Mouse (Mus musculus) left cerebral cortex, postnatal 36 days (tissue): Measurements from ENCODE around the gene Ttc3. TPM values are rescaled to one million over a fixed set of nuclear protein-coding genes. Genes with fewer than 3 reads are reported as not detected.
"Not testable (repeated sequence)": the region's sequence is repeated elsewhere in the genome, so short reads cannot be mapped to it uniquely, and the experiment has no call there.

Experiments
- DNase-seq, 2 experiments: peaks; one replicate each; pipeline ENCODE4 v3.0.0; 2021 to 2022; ENCODE audit warnings: low spot score in 2 of 2, mixed read lengths in 1 of 2
- intact Hi-C: fragments of 180-260 bp; cut with DNase I; formaldehyde crosslinking; loops from one replicate; pipeline ENCODE4 v1.15.1; 2025
- total RNA-seq, 2 experiments: library from RNA; stranded (reverse); gene quantifications; 2 replicates each; pipeline ENCODE4 v1.2.3; 2021

The Ttc3 gene
- total RNA-seq, 2 experiments from 2014 or later, result 933 to 964 TPM

DNA sequence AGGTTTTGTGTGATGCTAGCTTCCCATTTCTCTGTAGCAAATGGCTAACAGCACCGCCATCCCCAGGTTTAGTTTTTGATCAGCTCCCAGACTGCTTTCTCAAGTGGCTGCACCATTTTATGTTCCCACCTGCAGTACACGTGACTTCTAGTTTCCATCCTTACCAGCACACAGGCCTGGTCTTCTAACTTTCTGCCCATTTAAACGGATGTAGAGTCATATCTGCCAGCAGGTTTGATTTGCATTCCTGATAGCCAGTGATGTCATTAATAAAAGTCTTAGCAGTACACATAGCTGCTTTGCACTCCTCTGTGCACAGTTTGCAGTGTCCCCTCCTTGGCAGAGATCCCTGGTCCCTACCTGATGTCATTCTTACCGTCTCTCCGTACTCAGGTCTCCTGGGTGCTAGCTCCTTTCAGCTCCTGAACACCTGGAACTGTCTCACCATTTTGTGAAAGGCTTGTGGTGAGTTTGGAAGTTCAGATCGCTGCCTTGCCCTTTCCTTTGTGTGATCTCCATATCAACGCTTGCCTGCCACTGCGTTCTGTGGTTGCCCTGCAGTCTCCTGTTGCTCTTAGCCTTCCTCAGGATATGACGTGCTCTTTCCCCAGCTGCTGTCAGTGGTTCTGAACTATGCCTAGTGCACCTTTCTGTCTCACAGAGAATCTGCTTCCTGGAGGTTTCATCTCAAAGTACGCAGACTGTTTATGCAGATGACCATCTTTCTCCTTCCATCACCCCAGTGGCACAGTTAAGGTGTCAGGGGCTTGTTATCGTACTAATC is 114.5 kb downstream of the Ttc3 start:
- no peak for DNase-seq
- intact Hi-C loops, result no loop called here

DNA sequence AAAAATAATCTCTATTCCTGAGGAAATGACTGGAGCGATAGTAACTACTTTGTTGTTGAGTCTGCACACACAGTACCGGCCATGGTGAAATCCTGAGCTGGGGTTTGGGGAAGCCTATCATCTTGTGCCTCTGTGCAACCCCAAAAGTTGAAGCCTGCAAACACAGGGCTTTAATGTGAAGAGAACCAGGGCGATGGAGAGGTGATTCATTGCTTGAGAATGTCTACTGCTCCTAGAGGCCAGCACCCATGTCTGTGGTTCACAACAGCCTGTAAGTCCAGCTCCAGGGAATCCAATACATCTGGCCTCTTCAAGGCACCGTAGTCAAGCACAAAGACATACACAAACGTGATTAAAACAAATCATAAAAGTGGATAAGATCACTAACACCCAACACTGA is 116.9 kb downstream of the Ttc3 start:
- intact Hi-C loops, result no loop called here
- DNase-seq, result no peak

- DNase-seq, result peak in 1 of 2 experiments; percentile 43
- intact Hi-C loops, result no loop called here
These were observed 118.9 kb downstream of the Ttc3 start for GRCm38 (mm10) chr16:94489326-94489725.

- intact Hi-C loops, DNase-seq: not testable (repeated sequence)
These were observed 126.8 kb downstream of the Ttc3 start for GRCm38 (mm10) chr16:94497176-94497575.

GRCm38 (mm10) chr16:94497911-94498310 is 127.5 kb downstream of the Ttc3 start:
- intact Hi-C loops, result no loop called here
- DNase-seq, result peak; percentile 38 to 60

DNA sequence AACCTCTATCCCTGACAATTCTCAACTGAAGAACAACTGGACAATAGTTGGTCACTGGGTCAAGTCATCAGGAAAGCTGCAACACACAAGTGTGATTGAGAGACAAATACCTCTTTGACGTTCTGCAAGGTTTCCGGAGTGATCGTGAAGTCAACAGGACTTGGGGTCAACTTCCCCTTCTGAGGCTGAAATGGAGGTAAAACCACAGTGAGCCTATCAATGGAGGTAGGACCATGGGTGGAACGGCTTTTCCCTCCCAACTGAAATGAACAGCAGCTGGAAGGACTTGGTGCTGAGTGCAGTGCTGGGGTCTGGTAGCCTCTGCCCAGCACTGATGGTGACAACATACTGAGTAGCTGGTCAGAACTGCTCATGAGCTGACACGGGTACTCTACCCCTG is 133.8 kb downstream of the Ttc3 start:
- intact Hi-C loops, result no loop called here
- no peak for DNase-seq

GRCm38 (mm10) chr16:94507071-94507470 is 136.7 kb downstream of the Ttc3 start:
- intact Hi-C loops, result no loop called here
- DNase-seq, result no peak

- no peak for DNase-seq
- intact Hi-C loops, result no loop called here
These were observed 138.4 kb downstream of the Ttc3 start for GRCm38 (mm10) chr16:94508769-94509168.

GRCm38 (mm10) chr16:94509983-94510382 is 139.6 kb downstream of the Ttc3 start:
- no peak for DNase-seq
- intact Hi-C loops, result no loop called here

DNA sequence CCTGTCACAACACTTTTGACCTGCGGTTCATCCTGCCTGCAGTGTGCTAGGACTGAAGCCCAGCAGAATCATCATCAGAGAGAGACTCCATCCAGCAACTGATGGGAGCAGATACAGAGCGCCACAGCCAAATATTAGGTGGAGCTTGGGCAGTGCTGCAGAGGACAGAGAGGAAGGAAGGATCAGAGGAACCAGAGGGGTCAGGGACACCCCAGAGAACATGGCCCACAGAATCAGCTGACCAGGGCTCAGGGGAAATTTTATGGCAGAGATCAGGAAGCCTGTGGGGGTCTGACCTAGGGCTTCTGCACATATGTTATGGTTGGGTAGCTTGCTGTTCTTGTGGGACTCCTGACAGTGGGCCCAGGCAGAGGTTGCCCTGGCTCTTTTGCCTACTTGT is 147.2 kb downstream of the Ttc3 start:
- intact Hi-C loops, result no loop called here
- no peak for DNase-seq

Other genes starting within 250 kb of the Ttc3 start
- gene Hlcs, start 57.0 kb upstream of the Ttc3 start, total RNA-seq, result 10 to 100 TPM; 15.6 to 20.0 TPM
- gene Ripply3, start 42.2 kb upstream of the Ttc3 start, total RNA-seq, result under 1 TPM in 1 of 2 experiments, not detected in 1; 0.25 TPM
- gene Pigp, start 1.2 kb downstream of the Ttc3 start, total RNA-seq, result 10 to 100 TPM; 43.1 to 43.8 TPM
- 10 to 100 TPM; 32.0 to 35.0 TPM for gene Vps26c, start 156.2 kb downstream of the Ttc3 start, total RNA-seq
- 10 to 100 TPM; 92.3 to 97.4 TPM for gene Dyrk1a, start 199.4 kb downstream of the Ttc3 start, total RNA-seq